Mouse (Mus musculus) lung, postnatal 10 days (tissue): ENCODE measurements around the gene Gas2l2.

Experiments
- DNase-seq: peaks from one replicate; pipeline ENCODE4 v3.0.0; 2021

The Gas2l2 gene

DNA sequence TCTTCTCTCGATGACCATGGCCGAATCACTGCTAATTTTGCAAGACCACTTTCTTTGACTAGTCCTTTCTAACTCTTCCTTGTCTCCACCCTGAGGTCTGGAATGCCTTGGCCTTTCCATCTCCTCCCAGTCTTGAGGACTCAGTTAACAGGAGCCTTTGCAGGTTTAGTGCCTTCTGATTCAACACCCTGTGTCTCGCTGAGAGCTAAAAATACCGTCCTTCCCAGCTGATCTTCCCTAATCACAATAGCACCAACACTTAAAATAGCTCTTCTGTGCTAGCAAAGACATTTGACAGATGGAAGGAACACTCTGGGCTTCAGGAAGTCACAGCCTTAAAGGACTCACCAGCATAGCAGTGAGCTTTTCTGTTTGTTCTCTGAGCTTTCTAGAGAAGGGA, 36.2 kb downstream of the Gas2l2 start:
- DNase-seq, result no peak

DNA sequence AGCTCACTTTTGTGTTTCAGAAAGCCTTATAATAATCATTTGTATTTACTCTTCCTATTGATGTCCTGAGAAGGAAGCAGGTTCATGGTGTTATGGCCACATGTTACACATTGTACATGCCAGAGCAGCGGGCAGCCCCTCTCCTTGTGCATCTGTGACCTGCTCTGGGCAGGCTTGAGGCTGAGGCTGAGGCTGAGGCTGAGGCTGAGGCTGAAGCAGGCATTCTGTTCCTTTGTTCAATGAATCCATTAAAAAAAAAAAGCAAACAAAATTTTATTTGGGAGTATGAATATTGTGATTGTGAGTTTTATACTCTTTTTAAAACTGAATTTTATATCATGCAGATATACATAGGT, 45.7 kb downstream of the Gas2l2 start:
- DNase-seq, result no peak

DNA sequence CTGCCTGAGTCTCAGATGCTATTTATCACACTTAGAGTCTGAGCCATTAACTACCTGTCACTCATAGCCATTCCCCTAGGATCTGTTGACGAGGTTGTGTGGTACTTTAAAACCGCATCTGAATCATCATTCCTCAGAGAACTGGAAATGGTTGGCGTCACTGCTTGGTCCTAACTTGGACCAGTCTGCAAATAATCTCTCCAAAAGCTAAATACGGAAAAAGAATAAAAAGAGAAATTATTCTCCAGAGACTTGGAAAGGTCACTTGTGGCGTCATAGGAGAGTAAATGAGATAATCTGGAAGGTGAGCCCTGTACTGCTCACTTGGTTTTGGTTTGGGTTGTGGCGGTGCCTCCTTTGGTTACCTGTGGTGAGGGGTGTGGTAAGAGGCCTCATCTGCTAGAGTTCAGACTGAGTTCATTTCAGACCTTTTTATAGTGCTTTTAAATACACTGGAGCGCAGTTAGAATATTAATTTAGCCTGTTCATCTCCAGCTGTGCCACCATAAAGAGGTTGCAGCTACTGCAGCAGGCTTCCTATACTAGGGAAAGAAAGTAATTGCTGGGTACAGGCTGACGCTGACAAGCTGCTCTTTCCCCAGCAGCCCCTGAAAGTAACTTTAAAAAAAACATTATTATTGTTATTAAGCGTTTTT, 46.3 kb downstream of the Gas2l2 start:
- no peak for DNase-seq

DNA sequence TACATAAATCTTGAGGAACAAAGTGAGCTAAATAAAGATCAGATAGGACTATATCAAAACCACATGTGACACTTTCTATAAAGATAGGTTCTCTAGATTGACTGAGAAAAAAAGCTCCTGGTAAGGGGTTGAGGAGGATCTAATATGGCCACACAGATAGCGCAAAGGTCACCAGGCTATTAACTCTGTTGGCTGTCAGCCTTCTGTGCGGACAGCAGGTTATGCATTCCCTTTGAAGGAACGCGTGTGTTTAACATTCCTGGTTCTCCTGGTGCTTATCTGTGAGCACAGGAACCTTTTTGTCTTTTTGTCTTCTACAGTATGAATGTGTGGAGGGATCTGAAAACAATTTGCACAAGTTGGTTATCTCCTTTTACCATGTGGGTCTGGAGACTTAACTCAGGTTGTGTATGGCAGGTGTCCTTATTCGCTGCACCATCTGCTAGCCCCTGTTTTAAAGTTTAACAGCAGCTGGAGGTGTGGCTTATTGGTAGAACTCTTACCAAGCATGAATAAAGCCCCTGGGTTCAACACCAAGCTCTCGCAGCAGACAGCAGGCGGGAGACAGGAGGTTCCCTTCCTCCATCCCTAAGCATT, 49.4 kb downstream of the Gas2l2 start:
- no peak for DNase-seq
